Mouse (Mus musculus) intestine, embryonic 14.5 days (tissue): ENCODE measurements around the gene Nt5c3b. TPM values are rescaled to one million over a fixed set of nuclear protein-coding genes. Genes with fewer than 3 reads are reported as not detected.
A peak's percentile ranks its signal among the peaks of the same experiment; 100 is the strongest.

Experiments
- ATAC-seq: fragments of 200-750 bp; cut with Nextera tagmentation; replicated peaks from 2 replicates; pipeline ENCODE4 v1.8.0; 2017; ENCODE audit warnings: low read depth, moderate number of reproducible peaks, moderate TSS enrichment, moderate library complexity; ENCODE audit not compliant: low FRiP score, low TSS enrichment
- DNase-seq: peaks from one replicate; pipeline ENCODE4 v3.0.0-alpha.2; 2018; ENCODE audit warnings: low spot score
- H3K27ac ChIP-seq: fragments of 300-500 bp; sonication (generic); 2 replicates; pipeline ENCODE4 v1.5.1; 2014; ENCODE audit warnings: low read depth, mild to moderate bottlenecking, control low read depth
- H3K27me3 ChIP-seq: fragments of 300-500 bp; sonication (generic); replicated peaks from 2 replicates; pipeline ENCODE4 v1.6.1; 2014; ENCODE audit warnings: low read length, control low read depth; ENCODE audit not compliant: control insufficient read depth, insufficient read depth
- H3K36me3 ChIP-seq: fragments of 300-500 bp; sonication (generic); 2 replicates; pipeline ENCODE4 v1.6.1; 2014; ENCODE audit warnings: low read length, control low read depth; ENCODE audit not compliant: control insufficient read depth, insufficient read depth
- H3K4me1 ChIP-seq: fragments of 300-500 bp; sonication (generic); replicated peaks from 2 replicates; pipeline ENCODE4 v1.6.1; 2014; ENCODE audit warnings: low read length, control low read depth, mixed read lengths; ENCODE audit not compliant: control insufficient read depth, insufficient read depth
- H3K4me2 ChIP-seq: fragments of 300-500 bp; sonication (generic); 2 replicates; pipeline ENCODE4 v1.6.1; 2014; ENCODE audit warnings: low read length
- H3K4me3 ChIP-seq: fragments of 300-500 bp; sonication (generic); 2 replicates; pipeline ENCODE4 v1.5.1; 2014; ENCODE audit warnings: low read depth, low read length, control low read depth, mixed read lengths
- H3K9ac ChIP-seq: fragments of 300-500 bp; sonication (generic); 2 replicates; pipeline ENCODE4 v1.6.1; 2014; ENCODE audit warnings: mild to moderate bottlenecking, low read length
- H3K9me3 ChIP-seq: fragments of 300-500 bp; sonication (generic); 2 replicates; pipeline ENCODE4 v1.6.1; 2016; ENCODE audit warnings: low read length, control low read depth; ENCODE audit not compliant: control insufficient read depth
- WGBS: fragments of 180-500 bp; shearing (Covaris S2); extraction: QIAGEN DNeasy Blood & Tissue Kit; methylation state at CpG from one replicate; pipeline ENCODE4 v1.1.7; 2014; 5-methylcytosine and 5-hydroxymethylcytosine counted together
- polyA plus RNA-seq: library from polyadenylated mRNA; unstranded; fragments of >200 nt; fragmentation: Nextera tagmentation; extraction: Ambion mirVana; gene quantifications from 2 replicates; pipeline ENCODE4 v1.2.1, GENCODE M21; 2014

Gene Nt5c3b
- polyA plus RNA-seq, 1 experiment from 2014 or later, result 117 TPM

DNA sequence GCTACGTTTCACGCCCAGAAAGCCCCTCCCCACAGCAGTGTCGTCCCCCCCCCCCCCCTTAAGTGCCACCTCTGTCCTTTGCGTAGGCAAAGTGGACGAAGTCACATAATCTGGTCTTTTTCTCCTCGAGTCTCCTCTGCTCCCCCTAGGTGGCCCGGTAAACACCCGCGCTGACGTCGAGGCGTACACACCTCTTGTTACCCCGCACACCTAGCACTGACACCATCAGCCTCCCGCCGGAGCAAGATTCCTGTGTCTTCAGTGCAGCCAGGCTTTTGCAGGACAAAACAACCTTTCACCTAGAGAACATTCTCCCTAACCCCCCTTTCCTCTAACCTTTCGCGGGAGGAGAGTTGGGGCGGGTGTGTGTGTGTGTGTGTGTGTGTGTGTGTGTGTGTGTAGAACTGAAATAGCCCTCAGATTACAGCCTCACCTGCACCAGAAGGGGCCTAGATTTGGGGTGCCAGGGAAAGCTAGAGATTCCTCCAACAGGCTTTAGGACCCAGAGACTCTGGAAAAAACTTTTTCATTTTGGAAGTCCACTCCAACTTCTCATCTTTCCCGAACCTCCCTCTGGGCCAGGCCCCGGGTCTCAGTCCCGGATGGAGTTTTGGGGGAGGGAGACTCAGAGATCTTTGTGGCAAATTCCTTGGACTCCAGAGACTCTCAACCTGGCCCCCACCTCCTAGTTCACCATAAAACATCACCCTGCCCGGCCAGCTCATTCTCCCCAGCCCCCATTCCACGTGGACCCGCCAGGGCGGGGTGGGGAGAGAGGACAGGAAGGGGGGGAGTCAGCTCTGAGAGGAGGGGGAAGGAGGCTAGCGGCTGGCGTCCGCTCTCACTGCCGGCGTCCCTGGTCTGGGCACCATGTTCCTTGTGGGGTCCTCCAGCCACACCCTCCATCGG is 26.4 kb downstream of the Nt5c3b start, which contains the start of gene Fkbp10:
Gene Fkbp10, plus strand, starts transcription at position 784 of the 909 bp plus-strand sequence.
- ATAC-seq, result peak; percentile 37
- Histone ChIP-seq H3K4me2 (peak within 1 kb of the TSS; percentile 63), H3K4me3 (peak within 1 kb of the TSS; percentile 58), H3K27ac (peak within 1 kb of the TSS; percentile 93), H3K27me3 (no peaks in the 10 kb centered on the region), H3K4me1 (peaks cover 41% of the 10 kb centered on the region), H3K9me3 (no peaks in the 10 kb centered on the region), H3K36me3 (peaks cover 13% of the 10 kb centered on the region), H3K9ac (peak within 1 kb of the TSS; percentile 67)
- DNase-seq, result peak; percentile 86
- under 1% methylated on average over 30 of the region's 31 CpGs for WGBS

DNA sequence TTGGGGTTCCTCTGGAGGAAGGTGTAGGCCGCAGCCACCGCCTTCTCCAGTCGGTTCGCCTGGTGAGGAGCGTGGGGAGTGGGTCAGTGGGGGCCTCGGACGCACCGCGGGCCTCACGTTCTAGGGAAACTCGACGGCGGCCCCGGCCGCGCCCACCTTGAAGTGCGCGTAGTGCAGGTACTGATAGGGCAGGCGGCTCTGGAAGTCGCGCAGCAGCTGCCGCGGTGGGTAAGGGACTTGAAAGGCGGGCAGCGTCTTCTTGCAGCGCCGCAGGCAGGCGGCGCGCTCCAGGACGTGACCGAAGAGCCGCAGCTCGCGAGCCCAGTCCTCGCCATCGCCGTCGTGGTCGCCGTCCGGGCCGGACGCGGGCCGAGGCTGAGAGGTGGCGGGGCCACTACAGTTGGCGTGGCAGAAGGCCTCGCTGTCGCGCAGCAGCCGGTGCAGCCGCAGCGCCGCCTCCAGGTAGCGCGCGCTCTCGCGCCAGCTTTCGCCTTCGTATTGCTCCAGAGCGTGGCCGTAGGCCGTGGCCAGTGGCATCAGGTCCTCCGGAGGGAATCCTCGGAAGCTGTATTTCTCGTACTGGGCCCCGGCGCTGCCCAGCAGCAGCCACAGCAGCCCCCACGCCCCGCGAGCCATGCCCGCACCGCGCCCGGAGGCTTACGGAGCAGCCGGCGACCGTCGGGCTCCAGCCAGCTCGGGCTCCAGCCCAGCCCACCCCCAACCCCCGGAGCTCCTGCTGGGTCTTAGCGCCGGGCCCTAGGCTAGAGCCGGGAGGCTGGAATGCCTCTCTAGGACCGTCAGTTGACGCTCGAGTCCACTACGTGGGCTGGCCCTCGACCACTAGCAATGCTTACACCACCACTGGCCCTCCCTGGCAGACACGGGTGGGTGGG is 27.3 kb downstream of the Nt5c3b start, which contains the start of gene P3h4:
Gene P3h4, minus strand, starts transcription at position 816 of the 893 bp plus-strand sequence.
- peaks cover 41% of the 10 kb centered on the region for H3K4me1 ChIP-seq
- no peaks in the 10 kb centered on the region for H3K27me3 ChIP-seq
- no peaks in the 10 kb centered on the region for H3K9me3 ChIP-seq
- H3K4me2 ChIP-seq, result peak within 1 kb of the TSS; percentile 63
- WGBS, result under 1% methylated on average over 93 of the region's 93 CpGs
- peak; percentile 94 for DNase-seq
- H3K27ac ChIP-seq, result peak within 1 kb of the TSS; percentile 93
- H3K4me3 ChIP-seq, result peak within 1 kb of the TSS; percentile 58
- H3K9ac ChIP-seq, result peak within 1 kb of the TSS; percentile 67
- H3K36me3 ChIP-seq, result peaks cover 12% of the 10 kb centered on the region
- peak; percentile 93 for ATAC-seq

DNA sequence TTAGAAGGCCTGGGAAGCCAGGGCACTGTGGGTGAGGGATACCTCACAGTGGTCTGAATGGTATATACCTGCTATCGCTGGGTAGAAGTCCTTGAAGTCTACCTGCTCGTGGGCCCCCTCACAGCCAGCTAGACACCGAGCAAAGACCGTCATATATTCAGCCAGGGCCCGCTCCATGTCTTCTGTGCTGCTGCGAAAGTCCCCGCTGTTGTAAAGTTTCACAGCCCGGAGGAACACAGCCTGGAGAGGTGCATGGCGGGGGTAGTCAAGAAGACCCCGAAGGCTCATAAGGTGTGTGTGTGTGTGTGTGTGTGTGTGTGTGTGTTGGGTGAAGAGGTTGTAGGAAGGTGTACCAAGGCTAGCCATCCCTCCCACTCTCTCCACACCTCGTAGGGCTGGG is 28.1 kb downstream of the Nt5c3b start:
- peak overlapping the region; percentile 58 for H3K4me3 ChIP-seq
- DNase-seq (no peak), ATAC-seq (no peak)
- H3K4me1 ChIP-seq, result peaks cover 41% of the 10 kb centered on the region
- H3K36me3 ChIP-seq, result peaks cover 19% of the 10 kb centered on the region
- no peak overlapping the region for H3K27ac ChIP-seq
- no peaks in the 10 kb centered on the region for H3K9me3 ChIP-seq
- H3K9ac ChIP-seq, result peak overlapping the region; percentile 67
- no peaks in the 10 kb centered on the region for H3K27me3 ChIP-seq
- H3K4me2 ChIP-seq, result peak overlapping the region; percentile 63
- WGBS, result 61% methylated on average over 11 of the region's 11 CpGs

DNA sequence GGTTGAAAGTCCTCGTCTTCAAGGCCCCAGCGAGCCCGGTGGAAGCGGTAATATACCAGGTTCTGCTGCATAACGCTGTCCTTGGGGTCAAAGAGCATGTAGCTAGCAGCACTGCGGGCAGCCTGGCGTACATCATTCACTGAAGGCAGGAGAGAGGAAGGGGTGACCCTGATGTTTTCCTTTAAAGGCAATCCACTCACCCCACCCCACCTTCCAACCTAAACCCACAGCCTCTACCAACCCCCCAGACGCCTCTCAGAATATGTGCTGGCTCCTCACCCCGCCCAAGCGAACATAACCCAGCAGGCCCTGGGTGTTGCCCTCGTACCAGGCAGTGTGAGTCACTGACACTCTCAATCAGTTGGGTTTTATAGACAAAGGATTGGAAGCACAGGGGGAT is 29.9 kb downstream of the Nt5c3b start:
- ATAC-seq (no peak), DNase-seq (no peak)
- WGBS, result 33% methylated on average over 11 of the region's 11 CpGs
- Histone ChIP-seq H3K27me3 (no peaks in the 10 kb centered on the region), H3K4me1 (peaks cover 34% of the 10 kb centered on the region), H3K9ac (peak overlapping the region; percentile 20; the same call in 1 of the 2 replicates), H3K36me3 (peaks cover 19% of the 10 kb centered on the region), H3K4me3 (no peak overlapping the region), H3K9me3 (no peaks in the 10 kb centered on the region), H3K4me2 (peak overlapping the region; percentile 63), H3K27ac (peak overlapping the region; percentile 47; the same call in 1 of the 2 replicates)

DNA sequence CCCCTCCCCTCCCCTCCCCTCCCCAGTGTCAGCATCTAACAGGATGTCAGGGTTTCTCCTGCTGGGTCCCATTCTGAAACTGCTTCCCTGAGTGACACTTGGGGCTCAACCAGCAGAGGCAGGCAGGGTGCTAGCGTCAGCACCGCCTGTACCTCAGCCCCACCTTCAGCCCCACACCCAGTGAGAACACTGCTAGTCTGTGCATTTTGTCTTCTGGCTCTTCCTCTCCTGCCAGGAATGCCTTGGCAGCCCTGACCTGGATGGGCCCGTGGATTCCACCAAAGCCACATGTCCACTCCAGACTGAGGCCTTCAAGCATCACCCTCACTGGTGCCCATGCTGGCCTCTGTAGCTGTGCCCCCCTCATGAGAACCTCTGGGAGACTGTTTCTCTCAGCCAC is 31.9 kb downstream of the Nt5c3b start:
- H3K4me3 ChIP-seq, result no peak overlapping the region
- WGBS, result 86% methylated on average over 3 of the region's 3 CpGs
- DNase-seq (no peak), ATAC-seq (no peak)
- H3K27ac ChIP-seq, result no peak overlapping the region
- H3K4me1 ChIP-seq, result peaks cover 26% of the 10 kb centered on the region
- H3K27me3 ChIP-seq, result no peaks in the 10 kb centered on the region
- H3K9ac ChIP-seq, result no peak overlapping the region
- no peaks in the 10 kb centered on the region for H3K9me3 ChIP-seq
- no peak overlapping the region for H3K4me2 ChIP-seq
- peaks cover 19% of the 10 kb centered on the region for H3K36me3 ChIP-seq

DNA sequence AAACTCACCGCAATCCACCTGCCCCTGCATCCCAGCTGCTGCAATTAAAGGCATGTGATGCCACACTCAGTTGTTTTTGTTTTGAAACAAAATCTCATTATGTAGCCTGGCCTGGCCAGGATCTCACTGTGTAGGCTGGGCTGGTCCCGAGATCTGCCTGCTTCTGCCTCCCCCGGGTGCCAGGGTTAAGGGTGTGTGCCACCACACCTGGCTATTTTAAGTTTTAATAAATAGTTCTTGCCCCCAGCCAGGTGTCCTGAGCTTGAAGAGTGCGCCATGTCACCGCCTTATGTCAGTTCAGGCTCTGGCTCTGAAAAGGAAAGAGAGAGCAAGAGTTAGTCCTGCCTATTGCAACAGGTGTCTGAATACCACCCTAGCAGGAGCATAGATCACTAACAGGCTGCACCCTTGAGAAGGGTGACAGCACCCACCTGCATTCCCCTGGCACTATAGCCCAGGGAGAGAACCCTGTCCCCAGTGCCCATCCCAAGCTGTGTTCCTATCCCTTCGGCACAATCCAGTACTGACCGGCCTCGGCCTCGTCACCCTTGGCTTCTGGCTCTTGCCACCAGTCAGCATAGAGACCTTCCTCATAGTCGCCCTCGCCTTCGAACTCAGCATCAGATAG is 32.7 kb downstream of the Nt5c3b start:
- no peak overlapping the region for H3K27ac ChIP-seq
- no peaks in the 10 kb centered on the region for H3K27me3 ChIP-seq
- ATAC-seq (no peak), DNase-seq (no peak)
- H3K9me3 ChIP-seq, result no peaks in the 10 kb centered on the region
- H3K9ac ChIP-seq, result no peak overlapping the region
- peaks cover 19% of the 10 kb centered on the region for H3K36me3 ChIP-seq
- H3K4me1 ChIP-seq, result peaks cover 26% of the 10 kb centered on the region
- no peak overlapping the region for H3K4me3 ChIP-seq
- no peak overlapping the region for H3K4me2 ChIP-seq
- whole genome bisulfite sequencing, result 91% methylated on average over 12 of the region's 12 CpGs

DNA sequence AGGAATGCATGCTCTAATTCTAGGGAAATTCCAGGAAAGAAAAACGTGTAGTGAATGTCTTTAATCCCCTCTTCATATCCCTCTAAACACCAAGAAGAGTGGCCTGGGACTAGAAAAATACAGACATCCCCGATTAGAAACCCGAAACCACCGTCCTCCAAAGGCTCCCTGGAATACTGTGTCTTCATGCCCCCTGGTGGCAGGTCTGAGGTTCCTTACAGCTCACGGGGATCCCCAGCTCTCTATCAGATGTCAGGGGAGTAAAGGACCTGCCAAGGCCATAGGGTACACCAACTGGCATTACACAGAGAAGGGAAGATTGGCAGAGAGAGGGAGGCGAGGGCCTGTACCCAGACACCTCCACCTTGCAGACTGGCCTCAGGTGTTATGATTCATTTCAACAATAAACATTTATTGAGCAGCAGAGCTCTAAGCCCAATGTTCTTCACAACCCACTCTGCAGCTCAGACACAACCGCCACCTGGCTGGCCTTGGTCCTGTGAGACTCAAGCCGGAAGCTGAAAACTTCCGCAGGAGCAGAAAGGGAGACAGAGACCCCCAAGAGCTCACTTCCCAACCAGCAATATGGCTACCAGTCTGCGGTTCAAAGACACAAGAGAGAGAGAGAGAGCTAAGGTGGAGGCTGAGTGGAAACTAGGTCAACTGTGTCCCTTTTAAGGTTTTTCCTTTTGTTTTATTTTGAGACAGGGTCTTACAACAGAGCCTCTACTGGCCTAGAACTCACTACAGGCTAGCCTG is 33.4 kb downstream of the Nt5c3b start:
- Histone ChIP-seq H3K27me3 (no peaks in the 10 kb centered on the region), H3K9me3 (no peaks in the 10 kb centered on the region), H3K4me1 (peaks cover 25% of the 10 kb centered on the region), H3K4me3 (no peak overlapping the region), H3K36me3 (peaks cover 19% of the 10 kb centered on the region), H3K27ac (no peak overlapping the region), H3K9ac (no peak overlapping the region), H3K4me2 (no peak overlapping the region)
- WGBS, result 38% methylated on average over 10 of the region's 10 CpGs
- ATAC-seq (no peak), DNase-seq (peak; percentile 86)
